Mouse (Mus musculus): ENCODE results near the gene Emc9. TPM values are rescaled to one million over a fixed set of nuclear protein-coding genes. Genes with fewer than 3 reads are reported as not detected.

The Emc9 gene
- polyA plus RNA-seq, 2 experiments = 6.9 to 7.0 TPM

DNA sequence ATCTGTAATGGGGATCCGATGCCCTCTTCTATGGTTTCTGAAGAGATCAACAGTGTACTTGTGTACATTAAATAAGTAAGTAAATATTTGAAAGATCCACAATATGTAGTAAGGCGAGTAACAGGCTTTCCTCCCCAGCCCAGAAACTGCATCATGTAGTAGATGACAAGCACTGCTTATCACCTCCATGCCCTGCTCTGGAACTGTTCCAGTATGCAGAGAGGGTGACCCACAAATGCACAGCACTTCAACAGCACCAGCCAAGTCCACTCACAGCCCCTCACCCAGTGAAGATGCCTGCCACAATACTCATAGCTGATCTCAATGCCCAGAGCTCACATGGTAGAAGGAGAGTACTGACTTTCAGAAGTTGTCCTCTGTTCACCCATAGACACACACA lies 14.5 kb downstream of the Emc9 start:
- peaks cover 43% of the 10 kb centered on the region for H3K36me3 ChIP-seq (ENCODE audit: control insufficient read depth, insufficient read depth, low read length)
- H3K4me2 ChIP-seq (replicated peaks; ENCODE audit: low read depth, low read length, severe bottlenecking) = no peak overlapping the region
- no peak overlapping the region for H3K9ac ChIP-seq (ENCODE audit: low read depth, low read length, severe bottlenecking)
- no peaks in the 10 kb centered on the region for H3K9me3 ChIP-seq (ENCODE audit: control insufficient read depth, low read length)
- no peak overlapping the region for H3K27ac ChIP-seq (replicated peaks; ENCODE audit: low read depth, low read length)
- WGBS = 88% methylated on average over 2 of the region's 2 CpGs
- no peak overlapping the region for H3K4me3 ChIP-seq (replicated peaks; ENCODE audit: low read length)
- H3K4me1 ChIP-seq (ENCODE audit: control insufficient read depth, insufficient read depth, low read length) = no peaks in the 10 kb centered on the region
- ATAC-seq (ENCODE audit: low FRiP score, low read depth) = no peak
- no peaks in the 10 kb centered on the region for H3K27me3 ChIP-seq (ENCODE audit: control insufficient read depth, insufficient read depth, low read length)
- TF ChIP-seq POLR2A (IDR thresholded peaks at IDR 0.05; ENCODE audit: borderline replicate concordance, extremely low read depth, insufficient read depth, insufficient read length) = no peak
- no peak for DNase-seq (ENCODE audit: low spot score)

DNA sequence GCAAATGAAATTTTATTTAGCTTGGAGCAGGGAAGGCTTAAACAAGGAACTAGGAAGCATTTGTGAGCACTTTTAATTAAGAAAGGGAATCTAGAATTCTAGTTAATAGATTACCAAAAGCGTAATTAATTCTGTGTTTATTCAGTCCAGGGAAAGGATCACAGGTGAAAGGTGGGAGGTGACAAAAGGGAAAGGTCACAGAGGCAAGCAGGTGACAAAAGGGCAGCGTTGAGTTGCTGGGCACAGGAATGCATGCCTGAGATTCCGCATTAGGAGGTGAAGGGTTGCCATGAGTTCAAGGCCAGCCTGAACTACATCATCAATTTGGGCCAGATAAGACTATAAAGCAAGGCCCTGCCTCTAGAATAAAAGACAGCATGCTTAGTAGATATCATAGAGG lies 17.6 kb downstream of the Emc9 start:
- Histone ChIP-seq H3K9ac (ENCODE audit: low read depth, low read length, severe bottlenecking) (no peak overlapping the region), H3K4me3 (replicated peaks; ENCODE audit: low read length) (no peak overlapping the region), H3K27me3 (ENCODE audit: control insufficient read depth, insufficient read depth, low read length) (no peaks in the 10 kb centered on the region), H3K27ac (replicated peaks; ENCODE audit: low read depth, low read length) (no peak overlapping the region), H3K4me1 (ENCODE audit: control insufficient read depth, insufficient read depth, low read length) (no peaks in the 10 kb centered on the region), H3K36me3 (ENCODE audit: control insufficient read depth, insufficient read depth, low read length) (peaks cover 66% of the 10 kb centered on the region), H3K4me2 (replicated peaks; ENCODE audit: low read depth, low read length, severe bottlenecking) (no peak overlapping the region), H3K9me3 (ENCODE audit: control insufficient read depth, low read length) (no peaks in the 10 kb centered on the region)
- no peak for DNase-seq (ENCODE audit: low spot score)
- no peak for ATAC-seq (ENCODE audit: low FRiP score, low read depth)
- no peak for TF ChIP-seq POLR2A (IDR thresholded peaks at IDR 0.05; ENCODE audit: borderline replicate concordance, extremely low read depth, insufficient read depth, insufficient read length)
- 93% methylated on average over 3 of the region's 3 CpGs for WGBS

DNA sequence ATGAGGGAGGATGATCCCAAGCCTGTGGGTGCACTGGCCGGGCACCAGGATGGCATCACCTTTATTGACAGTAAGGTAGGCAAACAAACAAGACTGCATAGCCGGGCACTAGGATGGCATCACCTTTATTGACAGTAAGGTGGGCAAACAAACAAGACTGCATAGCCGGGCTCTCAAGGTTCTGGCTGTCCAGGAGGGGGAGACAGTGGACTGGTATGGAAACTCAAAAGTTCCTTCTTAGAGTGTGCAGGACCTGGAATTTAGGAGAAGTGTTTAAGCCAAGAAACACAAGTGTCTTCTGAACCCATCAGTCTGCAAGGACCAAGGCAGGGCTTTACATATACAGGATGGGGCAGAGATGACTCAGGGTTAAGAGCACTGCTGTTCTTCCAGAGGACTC lies 19.4 kb downstream of the Emc9 start:
- no peak for ATAC-seq (ENCODE audit: low FRiP score, low read depth)
- H3K36me3 ChIP-seq (ENCODE audit: control insufficient read depth, insufficient read depth, low read length) = peaks cover 66% of the 10 kb centered on the region
- DNase-seq (ENCODE audit: low spot score) = no peak
- 86% methylated on average over 3 of the region's 3 CpGs for WGBS
- H3K9me3 ChIP-seq (ENCODE audit: control insufficient read depth, low read length) = no peaks in the 10 kb centered on the region
- H3K4me1 ChIP-seq (ENCODE audit: control insufficient read depth, insufficient read depth, low read length) = peaks cover 5% of the 10 kb centered on the region
- no peak overlapping the region for H3K9ac ChIP-seq (ENCODE audit: low read depth, low read length, severe bottlenecking)
- H3K27ac ChIP-seq (replicated peaks; ENCODE audit: low read depth, low read length) = no peak overlapping the region
- H3K4me3 ChIP-seq (replicated peaks; ENCODE audit: low read length) = no peak overlapping the region
- TF ChIP-seq POLR2A (IDR thresholded peaks at IDR 0.05; ENCODE audit: borderline replicate concordance, extremely low read depth, insufficient read depth, insufficient read length) = no peak
- H3K27me3 ChIP-seq (ENCODE audit: control insufficient read depth, insufficient read depth, low read length) = no peaks in the 10 kb centered on the region
- no peak overlapping the region for H3K4me2 ChIP-seq (replicated peaks; ENCODE audit: low read depth, low read length, severe bottlenecking)

DNA sequence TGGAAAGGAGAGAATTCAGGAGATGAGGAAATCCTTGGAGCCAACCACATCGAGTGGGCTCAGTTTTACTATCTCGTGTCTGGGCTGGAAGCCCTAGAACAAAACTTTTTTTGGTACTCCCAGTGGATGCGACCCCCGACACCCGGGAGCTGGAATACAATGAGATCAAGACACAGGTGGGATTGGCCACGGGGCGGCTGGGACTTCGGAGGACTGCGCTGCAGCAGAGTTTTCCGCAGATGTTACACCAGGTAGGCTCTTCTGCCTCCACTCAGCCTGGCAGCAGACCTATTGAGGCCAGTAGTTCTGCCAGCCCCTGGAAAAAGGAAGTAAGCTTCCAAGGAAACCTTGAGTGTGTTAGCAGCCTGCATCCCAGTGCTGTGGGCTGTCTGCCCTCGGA lies 21.9 kb downstream of the Emc9 start:
- no peak for DNase-seq (ENCODE audit: low spot score)
- Histone ChIP-seq H3K4me3 (replicated peaks; ENCODE audit: low read length) (no peak overlapping the region), H3K9ac (ENCODE audit: low read depth, low read length, severe bottlenecking) (no peak overlapping the region), H3K36me3 (ENCODE audit: control insufficient read depth, insufficient read depth, low read length) (peaks cover 49% of the 10 kb centered on the region), H3K4me1 (ENCODE audit: control insufficient read depth, insufficient read depth, low read length) (peaks cover 5% of the 10 kb centered on the region), H3K4me2 (replicated peaks; ENCODE audit: low read depth, low read length, severe bottlenecking) (no peak overlapping the region), H3K27ac (replicated peaks; ENCODE audit: low read depth, low read length) (no peak overlapping the region), H3K27me3 (ENCODE audit: control insufficient read depth, insufficient read depth, low read length) (no peaks in the 10 kb centered on the region), H3K9me3 (ENCODE audit: control insufficient read depth, low read length) (no peaks in the 10 kb centered on the region)
- no peak for ATAC-seq (ENCODE audit: low FRiP score, low read depth)
- no peak for TF ChIP-seq POLR2A (IDR thresholded peaks at IDR 0.05; ENCODE audit: borderline replicate concordance, extremely low read depth, insufficient read depth, insufficient read length)
- 89% methylated on average over 11 of the region's 11 CpGs for WGBS

DNA sequence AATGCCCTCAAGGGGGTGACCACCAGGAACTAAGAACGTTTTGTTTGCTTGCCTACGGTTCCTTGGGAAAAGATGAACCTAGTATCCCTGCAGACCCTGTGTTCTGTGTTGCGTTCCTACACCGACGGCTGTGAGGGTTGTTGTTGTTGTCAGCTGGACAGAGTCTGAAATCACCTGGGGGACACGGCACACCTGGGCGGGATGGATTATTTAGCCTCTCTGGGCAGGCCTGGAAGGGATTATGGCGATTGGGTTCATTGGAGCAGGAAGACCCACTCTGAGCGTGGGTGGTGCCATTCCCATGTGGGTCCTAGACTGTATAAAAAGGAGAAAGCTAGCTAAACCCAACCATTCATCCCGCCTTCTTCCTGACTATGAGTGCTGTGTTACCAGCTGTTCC lies 23.2 kb downstream of the Emc9 start:
- no peak for TF ChIP-seq POLR2A (IDR thresholded peaks at IDR 0.05; ENCODE audit: borderline replicate concordance, extremely low read depth, insufficient read depth, insufficient read length)
- Histone ChIP-seq H3K4me2 (replicated peaks; ENCODE audit: low read depth, low read length, severe bottlenecking) (peak overlapping the region; percentile 72; the same call in 1 of the 2 replicates), H3K27ac (replicated peaks; ENCODE audit: low read depth, low read length) (no peak overlapping the region), H3K36me3 (ENCODE audit: control insufficient read depth, insufficient read depth, low read length) (peaks cover 37% of the 10 kb centered on the region), H3K4me1 (ENCODE audit: control insufficient read depth, insufficient read depth, low read length) (peaks cover 5% of the 10 kb centered on the region), H3K27me3 (ENCODE audit: control insufficient read depth, insufficient read depth, low read length) (no peaks in the 10 kb centered on the region), H3K4me3 (replicated peaks; ENCODE audit: low read length) (no peak overlapping the region), H3K9me3 (ENCODE audit: control insufficient read depth, low read length) (no peaks in the 10 kb centered on the region), H3K9ac (ENCODE audit: low read depth, low read length, severe bottlenecking) (no peak overlapping the region)
- DNase-seq (ENCODE audit: low spot score) = no peak
- ATAC-seq (ENCODE audit: low FRiP score, low read depth) = no peak
- WGBS = 81% methylated on average over 10 of the region's 10 CpGs

Data from limb, embryonic 14.5 days (tissue).